Mouse (Mus musculus) liver, adult (tissue): ENCODE data around the gene Psrc1.

Experiments used
- GATA4 ChIP-seq: IDR thresholded peaks from 2 replicates; pipeline ENCODE4 v1.6.1; 2014; ENCODE audit warnings: mild to moderate bottlenecking, low read length; ENCODE audit not compliant: insufficient replicate concordance

The Psrc1 gene

DNA sequence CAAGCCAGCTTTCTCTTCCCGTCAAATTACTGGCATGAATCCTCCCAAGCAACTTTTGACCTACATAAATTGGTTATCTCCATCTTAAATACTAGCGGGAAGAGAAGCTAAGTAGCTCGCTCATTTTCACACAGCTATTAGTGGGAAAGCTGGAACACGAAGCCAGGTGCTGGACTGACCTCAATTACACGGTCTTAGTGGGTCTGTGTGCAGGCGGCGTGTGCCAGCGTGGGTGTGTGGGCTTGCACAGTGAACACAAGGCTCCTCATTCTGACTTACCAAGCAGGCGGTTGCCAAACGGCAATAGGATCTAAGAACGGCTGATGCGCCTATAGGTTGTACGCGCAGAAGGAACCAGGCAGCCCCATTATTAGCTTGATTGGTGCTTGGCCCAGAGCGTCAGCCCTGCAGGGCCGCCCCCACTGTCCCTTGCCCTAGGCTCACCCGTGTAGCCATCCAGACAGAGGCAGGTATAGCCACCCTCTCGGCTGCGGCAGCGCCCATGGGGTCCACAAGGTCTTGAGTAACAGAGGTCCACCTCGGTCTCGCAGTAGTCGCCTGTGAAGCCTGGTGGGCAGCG is 22.8 kb downstream of the Psrc1 start:
- no peak for TF ChIP-seq GATA4

DNA sequence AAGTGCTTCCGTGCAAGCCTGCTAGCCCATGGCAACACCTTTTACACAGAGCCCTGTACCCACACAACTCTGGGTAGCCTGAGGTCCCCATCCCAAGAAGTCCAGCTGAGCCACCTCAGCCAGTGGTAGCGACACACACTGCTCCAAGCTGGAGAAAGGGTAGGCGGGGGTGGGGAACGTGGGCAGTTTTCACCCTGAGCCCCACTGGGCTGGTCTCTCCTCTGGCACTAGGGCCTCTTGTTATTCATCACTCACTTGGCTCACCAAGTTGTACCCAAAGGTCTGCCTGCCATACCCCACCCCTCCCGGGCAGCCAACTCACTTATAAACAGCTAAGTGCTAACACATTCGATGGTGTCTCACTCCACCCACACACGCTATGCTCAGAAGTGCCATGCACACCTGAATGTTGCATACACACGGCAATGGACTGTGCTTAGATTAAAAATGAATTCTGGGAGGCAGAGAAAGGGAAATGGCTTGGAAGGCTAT is 24.9 kb downstream of the Psrc1 start:
- TF ChIP-seq GATA4 = no peak

DNA sequence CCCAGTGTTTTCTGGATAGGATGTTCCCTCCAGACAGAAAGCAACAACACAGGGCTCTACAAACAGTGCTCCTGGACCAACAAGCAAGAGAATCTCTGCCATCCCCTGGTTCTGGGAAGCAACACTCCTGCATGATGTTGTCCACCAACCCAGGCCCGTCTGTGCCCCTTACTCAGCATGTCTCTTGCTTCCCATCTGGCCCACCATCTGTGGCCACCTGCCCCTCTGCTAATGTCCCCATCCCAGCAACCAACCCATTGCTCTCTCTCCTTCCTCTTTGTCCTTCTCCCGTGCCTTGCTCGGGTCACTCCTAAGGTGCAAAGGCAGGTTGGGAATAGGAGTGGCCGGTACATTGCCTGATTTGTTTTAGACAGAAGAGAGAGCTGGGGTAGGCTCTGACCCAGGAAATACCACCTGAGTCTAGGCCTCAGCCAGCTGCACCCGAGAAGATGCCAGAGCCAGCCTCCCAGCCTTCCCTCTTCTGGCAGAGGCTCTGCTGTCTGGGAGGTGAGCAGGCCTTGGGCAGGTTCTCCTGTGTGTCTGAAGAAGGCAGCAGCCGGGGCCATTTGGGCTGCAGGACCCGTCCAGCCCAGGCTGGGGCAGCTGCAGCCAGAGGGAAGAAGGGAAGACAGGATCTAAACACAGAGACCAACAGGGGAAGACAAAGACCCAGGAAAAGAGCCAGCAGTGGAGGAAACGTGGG is 26.2 kb downstream of the Psrc1 start:
- no peak for TF ChIP-seq GATA4

DNA sequence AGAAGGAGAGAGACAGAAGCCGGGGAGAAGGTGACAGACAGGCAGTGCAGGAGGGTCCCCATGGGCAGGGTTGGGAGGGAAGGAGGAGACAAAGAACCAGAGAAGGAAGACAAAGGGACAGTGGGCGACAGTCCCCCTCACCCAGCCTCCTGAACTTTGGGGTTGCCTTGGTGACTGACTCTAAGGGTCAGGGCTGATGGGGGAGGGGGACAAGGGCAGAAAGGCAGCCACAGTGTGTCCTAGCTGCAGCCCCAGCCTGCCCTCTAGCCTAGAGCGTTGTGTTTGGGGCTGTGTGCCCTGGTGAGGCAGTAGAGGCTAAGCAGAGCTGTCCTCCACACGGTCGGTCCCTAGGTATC is 26.7 kb downstream of the Psrc1 start:
- no peak for TF ChIP-seq GATA4

GRCm38 (mm10) chr3:108411026-108411753 is 27.6 kb downstream of the Psrc1 start:
- no peak for TF ChIP-seq GATA4

DNA sequence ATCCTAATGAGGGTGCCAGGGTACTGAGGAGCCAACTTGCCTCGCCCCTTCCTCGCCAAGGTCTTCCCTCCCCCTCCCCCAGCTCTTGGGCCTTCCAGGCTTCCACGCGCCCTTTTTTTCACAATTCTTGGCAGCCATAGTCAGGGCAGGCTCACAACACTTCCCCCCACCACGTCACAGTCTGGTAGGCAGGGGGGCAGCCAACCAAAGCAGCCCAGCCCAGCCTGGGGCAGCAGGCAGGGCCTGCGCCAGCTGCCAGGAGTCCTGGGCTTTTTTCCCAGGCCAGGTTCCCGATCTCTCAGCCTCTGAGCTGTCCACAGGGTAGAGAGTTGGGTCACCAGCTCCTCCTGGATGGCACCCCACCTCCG is 28.1 kb downstream of the Psrc1 start:
- TF ChIP-seq GATA4 = no peak

- no peak for TF ChIP-seq GATA4
Observed at GRCm38 (mm10) chr3:108413634-108414360, 30.2 kb downstream of the Psrc1 start.

- no peak for TF ChIP-seq GATA4
Observed at GRCm38 (mm10) chr3:108414857-108415830, 31.5 kb downstream of the Psrc1 start, which contains the start of gene Celsr2. Gene Celsr2, minus strand, starts transcription at chr3:108415552.

DNA sequence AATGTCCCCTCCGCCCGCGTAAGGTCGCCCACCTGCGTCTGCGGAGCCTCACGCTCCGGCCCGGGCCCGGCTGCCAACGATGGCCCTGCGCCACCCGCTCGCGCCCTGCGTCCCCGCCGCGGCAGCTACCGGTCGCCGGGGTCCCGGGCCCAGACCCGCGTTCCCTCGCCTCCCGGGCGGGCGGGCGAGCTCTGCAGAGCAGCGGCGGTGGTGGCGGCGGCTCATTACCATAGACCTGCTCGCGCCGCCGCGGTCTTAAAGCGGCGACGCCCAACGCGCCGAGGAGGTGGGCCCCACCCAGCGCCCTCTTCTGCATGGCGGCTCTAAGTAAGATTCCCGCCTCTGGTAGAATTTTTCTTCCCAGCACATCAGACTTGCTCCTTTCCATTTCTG is 32.2 kb downstream of the Psrc1 start:
- TF ChIP-seq GATA4 = no peak

- no peak for TF ChIP-seq GATA4
Observed at GRCm38 (mm10) chr3:108423006-108423405, 39.4 kb downstream of the Psrc1 start.

GRCm38 (mm10) chr3:108423844-108424801 is 40.5 kb downstream of the Psrc1 start:
- no peak for TF ChIP-seq GATA4

DNA sequence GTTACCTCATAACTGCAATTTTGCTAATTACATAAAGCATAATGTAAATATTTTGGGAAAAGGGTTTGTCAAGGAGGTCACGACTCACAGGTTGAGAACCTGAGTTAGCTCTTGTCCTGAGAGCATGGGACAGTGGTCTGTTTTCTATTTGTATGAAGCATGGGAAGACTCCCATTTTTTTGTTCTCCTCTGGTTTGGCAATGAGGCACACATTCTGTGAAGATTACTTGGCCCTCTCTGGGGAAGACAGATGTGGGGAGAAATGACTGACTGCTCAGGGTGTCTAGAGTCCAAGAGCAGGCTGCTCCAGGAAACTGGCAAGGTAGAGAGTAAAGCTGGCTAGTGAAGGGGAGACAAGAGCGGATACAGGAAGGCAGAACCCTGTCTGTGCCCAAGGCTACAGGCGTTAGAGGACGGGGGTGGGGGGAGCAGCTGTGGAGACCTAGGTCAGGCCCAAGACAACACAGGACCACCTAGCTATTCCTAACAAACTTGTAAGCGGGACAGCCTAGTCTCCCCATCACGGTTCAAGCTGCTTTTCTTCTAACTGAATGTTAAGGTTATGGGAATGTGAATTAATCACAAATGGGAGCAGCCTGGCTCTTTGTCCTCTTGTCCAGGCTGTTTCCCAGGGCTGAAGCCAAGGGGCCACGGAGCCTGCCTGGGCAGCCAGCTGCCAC is 41.4 kb downstream of the Psrc1 start:
- TF ChIP-seq GATA4 = no peak

DNA sequence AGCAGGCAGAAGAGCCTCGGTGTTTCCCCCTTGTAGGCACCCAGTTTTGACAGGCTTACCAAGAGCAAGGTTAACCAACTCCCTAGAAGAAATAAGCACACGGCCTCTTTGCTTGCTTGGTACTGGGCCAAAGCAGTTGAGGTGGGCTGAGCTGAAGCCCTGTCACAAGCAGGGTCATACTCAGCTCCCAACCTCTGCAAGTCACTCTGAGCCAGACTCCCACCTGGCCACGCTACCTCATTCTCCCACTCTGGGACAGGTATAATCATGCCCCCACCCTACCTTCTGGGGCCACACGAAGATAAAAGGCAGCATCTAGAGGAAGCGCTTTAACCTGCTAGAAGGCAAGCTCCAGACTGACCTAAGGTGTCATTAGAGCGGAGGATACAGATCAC is 42.0 kb downstream of the Psrc1 start:
- TF ChIP-seq GATA4 = no peak

GRCm38 (mm10) chr3:108432542-108433187 is 49.0 kb downstream of the Psrc1 start:
- no peak for TF ChIP-seq GATA4
